Comparison of ENCODE assay signal across 1 mouse cellular context in genomic region chr3:94665060-94665802, GRCm38 (mm10).
TF ChIP-seq lines count a peak whose summit lies in the region.

No protein-coding gene starts in this region.

TF ChIP-seq in MEL, 35 proteins besides CTCF, POLR2A, EP300 and RAD21:
- TF ChIP-seq RCOR1 (IDR thresholded peaks at IDR 0.05; ENCODE audit: low read depth, low read length), result 0 out of 2 replicates have a peak, but pooled peaks have one; percentile 8
